Mouse (Mus musculus) left cerebral cortex, adult 8-10 months (tissue): ENCODE results near the gene Prnp. TPM values are rescaled to one million over a fixed set of nuclear protein-coding genes. Genes with fewer than 3 reads are reported as not detected.

ENCODE experiments used
- DNase-seq, 2 experiments: peaks; one replicate each; pipeline ENCODE4 v3.0.0; 2022; ENCODE audit warnings: low spot score in 2 of 2
- total RNA-seq, 4 experiments: library from RNA; stranded (reverse); gene quantifications; 2 replicates each; pipeline ENCODE4 v1.2.4; 2022

Gene Prnp
- total RNA-seq: 100 to 1,000 TPM; 819 to 855 (median 835) TPM

DNA sequence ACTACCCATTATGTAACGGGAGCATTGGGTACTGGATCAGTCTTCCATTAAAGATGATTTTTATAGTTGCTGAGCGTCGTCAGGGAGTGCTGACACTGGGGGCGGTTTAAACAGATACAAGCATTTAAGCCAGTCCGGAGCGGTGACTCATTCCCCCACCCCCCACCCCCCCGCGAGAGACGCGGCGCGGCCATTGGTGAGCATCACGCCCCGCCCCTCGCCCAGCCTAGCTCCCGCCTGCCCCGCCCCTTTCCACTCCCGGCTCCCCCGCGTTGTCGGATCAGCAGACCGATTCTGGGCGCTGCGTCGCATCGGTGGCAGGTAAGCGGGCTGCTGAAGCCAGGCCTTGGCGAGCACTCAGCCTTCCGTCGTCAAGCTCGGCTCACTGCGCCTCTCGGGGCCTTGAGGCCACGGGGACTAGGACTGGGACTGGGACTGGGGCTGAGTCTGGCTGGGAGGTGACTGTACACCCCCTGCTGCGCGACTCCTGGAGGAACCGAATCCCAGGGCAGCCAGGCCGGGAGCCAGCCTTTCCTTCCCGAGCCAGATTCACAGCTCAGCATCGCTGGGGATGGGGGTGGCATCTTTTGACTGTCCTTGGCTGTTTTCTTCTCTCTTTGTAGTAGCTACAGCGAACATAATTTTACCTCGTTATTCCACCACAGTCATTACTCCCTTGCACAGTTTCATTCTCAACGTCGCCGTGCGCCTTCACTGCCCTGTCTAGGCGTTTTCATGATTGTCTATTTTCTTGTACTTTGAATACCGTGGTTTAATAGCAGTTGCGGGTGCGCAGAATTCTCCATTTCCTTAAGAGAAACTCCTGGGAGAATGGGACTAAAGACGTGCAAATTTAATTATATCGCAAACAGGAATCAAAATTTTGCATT is at the start of gene Prnp, which contains the start of gene Prn:
TSS of gene Prnp (plus strand) at position 246 of the 890 bp plus-strand sequence.
TSS of gene Prn (plus strand) at position 275 of the 890 bp plus-strand sequence.
- DNase-seq: peak; percentile 84 to 88

- DNase-seq: no peak
Measured at GRCm38 (mm10) chr2:131862617-131863275, 47.0 kb upstream of the Prnp start.

- DNase-seq: peak in 1 of 2 experiments; percentile 46
Measured at GRCm38 (mm10) chr2:131863472-131863871, 46.3 kb upstream of the Prnp start.

DNA sequence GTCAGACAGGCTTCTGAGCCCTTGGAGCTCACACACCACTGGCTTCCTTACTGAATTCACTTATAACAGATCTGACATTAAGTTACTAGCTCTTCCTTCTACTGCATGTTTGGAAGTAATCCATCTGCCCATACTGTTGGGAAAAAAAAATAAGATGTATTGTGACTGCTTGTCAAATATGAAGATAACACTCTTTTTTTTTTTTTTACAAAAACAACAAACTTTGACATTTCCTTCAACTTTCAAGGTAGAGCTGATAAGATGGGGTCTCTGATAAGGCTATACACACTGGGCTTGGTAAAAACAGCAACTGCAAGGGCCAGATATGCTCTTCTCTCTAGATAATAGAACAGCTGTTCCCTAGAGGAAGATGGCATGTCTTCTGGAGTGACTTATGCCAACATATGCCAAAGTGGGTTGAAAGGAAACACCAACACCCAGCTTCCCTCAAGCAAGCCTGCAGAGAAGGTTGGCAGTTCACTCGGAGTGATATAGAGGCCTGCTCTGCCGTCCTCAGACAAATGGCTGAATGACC is 45.4 kb upstream of the Prnp start:
- no peak for DNase-seq

DNA sequence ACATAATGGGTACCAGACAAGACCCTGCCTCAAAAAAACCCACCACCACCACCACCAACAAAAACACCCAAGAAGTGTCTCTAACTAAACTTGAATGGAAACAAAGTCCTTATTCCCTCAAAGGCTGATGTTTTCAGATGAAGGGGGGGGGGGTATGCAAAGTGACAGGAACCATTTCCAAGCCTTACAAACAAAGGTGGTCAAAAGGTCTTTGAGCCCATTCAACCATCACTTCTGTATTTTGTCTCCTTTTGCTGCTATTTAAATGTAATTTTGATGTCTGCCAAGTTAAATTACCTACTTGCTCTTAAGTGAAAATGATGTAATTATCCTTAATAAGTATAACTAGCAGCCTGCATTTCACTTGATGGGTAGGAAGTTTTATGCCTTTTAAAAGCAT is 43.1 kb upstream of the Prnp start:
- no peak for DNase-seq

- no peak for DNase-seq
Measured at GRCm38 (mm10) chr2:131868983-131869382, 40.7 kb upstream of the Prnp start.

DNA sequence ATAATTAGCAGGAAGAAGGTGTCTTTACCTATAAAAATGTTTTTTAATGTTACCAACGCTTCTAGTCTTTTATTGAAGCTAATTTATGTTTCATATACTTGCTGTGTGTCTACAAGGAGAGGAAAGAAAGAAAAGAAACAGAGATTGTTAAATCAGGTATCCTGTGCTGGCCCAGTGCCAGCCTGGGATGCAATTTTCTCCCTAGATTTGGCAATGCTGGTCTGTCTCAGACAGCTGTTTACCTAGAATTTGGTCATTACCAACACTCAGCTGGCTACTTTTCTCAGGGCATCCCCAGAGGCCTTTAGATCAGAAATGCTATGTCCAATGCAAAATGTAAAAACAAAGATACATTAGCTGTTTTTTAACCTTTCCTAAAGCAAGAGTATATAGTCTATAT is 36.4 kb upstream of the Prnp start:
- DNase-seq: no peak

DNA sequence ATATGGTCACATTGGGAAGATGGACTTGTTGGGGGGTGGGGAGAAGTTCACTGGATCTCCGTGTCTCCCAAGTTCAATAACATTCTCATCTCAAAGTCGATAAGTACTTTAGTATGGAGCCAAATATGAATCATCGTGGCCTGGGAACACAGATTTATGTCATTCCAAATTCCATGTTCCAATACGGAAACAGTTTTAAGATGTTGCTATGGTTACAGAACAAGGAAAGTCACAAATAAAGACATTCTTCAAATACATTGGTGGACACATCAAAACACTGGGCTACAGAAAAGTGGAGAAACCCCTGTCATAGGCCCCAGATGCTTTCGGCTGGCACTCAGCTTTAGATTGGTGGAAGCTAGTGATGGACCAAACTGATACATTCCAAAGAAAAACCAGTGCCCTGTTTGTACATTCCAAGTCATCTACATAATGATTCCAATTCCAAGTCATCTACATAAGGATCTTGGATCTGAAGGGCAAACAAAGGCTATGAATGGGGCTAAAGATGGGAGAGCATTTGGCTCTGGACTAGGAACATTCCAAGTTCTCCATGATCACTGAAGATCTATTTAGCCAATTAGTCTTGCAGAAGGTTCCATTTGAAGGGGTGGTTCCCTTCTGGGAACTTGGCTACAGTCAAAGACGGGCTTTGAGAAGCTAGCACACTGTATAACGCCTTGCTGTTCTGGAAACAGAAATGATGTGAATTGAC is 33.0 kb upstream of the Prnp start:
- DNase-seq: no peak

DNA sequence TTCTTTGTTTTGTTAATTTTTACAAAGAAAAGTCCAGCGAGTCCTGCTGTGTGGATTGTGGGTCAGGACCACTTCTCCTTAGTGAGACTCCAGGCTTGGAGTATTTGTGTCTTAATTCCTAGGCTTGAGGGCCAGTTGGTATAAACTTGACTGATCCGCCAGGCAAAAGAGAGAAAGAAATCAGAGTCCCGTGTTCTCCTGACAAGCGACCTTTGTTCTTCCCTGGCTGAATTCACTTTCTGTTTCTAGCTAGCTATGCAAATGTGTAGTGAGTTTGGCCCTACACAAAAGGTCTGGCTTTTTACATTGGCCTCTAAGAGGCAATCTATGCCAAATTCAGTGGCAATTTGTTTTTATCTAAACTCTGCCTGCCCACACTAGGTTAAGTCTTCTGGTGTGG is 28.0 kb upstream of the Prnp start:
- DNase-seq: no peak

DNA sequence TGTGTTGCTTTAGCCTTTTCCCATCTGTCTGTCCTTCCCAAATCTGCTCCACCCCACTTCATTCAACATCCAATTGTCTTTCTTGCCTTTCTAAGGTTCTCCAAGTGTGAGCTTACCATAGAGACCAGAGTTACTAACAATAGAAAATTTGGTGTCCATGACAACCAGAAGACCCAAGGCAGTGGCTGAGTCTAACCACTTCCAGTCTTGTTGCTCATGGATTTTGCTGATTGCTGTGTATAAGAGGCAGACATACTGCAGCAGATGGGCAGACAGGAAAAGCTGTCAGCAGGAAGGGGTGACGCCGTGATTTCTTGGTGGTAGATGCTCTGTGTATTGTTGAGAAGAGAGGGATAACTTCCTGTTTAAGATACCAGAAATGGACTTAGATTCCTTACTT is 26.6 kb upstream of the Prnp start:
- peak in 1 of 2 experiments; percentile 69 for DNase-seq

GRCm38 (mm10) chr2:131886503-131887160 is 23.1 kb upstream of the Prnp start:
- no peak for DNase-seq

DNA sequence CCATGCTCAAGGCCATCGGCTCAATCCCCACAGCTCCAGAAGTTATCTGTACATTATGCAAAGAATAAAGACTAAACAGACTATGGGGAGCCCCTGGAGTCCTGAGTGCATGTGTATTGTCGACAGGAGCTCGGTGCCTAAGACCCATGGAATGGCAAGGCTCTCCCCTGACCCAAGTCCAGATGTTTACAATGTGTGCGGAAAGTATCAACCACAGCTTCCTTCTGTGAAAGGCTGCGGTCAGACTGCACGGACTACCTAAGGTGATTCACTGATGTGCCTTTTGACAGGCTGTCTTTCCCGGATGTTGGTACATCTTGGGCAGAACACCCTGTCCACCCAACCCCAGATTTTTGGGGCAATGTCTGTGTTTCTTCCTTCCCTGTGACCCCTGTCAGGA is 21.5 kb upstream of the Prnp start:
- no peak for DNase-seq

- no peak for DNase-seq
Measured at GRCm38 (mm10) chr2:131892534-131892933, 17.2 kb upstream of the Prnp start.

DNA sequence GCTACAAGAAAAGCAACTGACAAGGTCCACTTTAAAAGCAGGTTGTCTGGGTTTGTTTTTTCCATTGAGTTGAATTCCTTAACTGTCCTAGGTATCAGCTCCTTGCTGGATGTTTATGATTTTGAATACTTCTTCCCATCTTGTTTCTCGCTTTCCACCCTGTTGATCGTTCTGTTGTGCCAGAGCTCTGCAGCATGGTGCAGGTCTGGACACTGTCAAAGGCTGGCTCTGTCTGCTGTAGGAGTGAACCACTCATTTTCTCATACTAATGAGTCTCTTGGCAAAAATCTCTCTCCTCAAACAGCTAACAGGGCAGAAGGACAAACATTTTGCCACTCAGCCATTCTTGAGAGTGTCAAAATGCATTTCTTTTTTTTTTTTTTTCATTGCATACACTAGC is 14.6 kb upstream of the Prnp start:
- DNase-seq: no peak

DNA sequence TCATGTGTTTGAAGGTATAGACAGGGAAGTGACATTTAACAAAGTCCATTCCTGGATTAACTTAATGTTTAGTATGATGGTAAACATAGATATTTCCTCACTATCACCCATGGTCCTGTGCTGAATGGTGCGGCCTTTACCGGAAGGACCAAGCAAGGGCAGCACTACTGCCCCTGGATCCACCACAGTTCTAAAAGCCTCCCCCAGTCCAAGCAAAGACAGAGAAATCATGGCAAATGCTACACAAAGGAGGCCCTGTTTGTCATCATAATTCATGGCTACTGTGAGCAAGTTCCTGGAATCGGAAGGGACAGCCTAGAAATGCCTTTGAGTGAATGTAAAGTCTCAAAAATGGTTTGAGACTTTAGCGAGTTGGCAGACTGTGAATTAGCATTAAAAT is 13.7 kb upstream of the Prnp start:
- DNase-seq: no peak

DNA sequence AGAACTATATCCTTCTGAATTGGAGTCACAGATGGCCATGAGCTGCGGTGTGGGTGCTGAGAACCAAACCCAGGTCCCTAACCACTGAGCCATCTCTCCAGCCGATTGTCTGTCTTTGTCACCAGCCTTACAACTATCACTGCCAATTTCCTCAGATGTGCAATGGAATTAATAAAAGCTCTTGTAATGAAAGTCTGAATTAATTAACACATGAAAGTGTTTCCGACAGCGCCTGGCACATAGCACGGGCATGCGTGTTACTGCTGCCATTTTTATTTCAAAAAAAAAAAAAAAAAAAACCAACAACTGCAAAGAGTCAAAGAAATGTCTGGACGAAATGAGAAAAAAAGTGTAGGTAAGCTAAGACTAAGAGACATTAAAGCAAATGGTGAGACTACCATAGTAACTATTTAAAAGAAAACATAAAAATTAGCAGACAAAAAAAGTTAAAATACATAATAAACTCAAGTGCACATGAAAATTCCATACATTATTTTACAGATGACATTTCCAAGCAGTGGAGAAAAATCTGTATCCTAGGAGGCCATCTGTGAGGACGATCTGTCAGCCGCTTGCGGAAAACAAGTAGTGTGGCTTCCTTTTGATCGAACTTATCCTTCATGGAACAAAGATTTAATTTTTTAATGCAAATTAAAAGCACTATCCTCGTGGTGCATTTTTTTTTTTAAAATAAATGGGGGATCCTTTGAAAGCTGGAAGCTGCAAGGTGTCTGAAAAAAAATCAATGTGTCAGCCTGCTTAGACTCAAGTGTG is 12.2 kb upstream of the Prnp start:
- no peak for DNase-seq

DNA sequence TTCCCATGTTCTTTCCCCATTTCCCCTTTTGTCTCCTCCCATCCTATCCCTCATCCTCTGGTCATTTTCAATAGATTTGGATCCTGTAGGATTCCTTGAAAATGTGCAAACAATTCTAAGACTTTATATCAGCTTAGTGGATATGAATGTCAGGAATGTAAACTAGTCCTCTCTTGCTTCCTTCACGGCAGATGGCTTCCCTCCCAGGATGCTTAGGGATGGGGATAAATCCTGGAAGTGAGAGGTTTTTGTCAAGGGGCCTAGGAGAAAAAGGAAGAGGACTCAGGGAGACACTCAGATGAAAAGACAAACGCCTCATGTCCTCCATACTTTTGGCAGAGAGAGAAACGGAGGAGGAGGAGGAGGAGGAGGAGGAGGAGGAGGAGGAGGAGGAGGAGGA is 7.3 kb upstream of the Prnp start:
- DNase-seq: no peak

DNA sequence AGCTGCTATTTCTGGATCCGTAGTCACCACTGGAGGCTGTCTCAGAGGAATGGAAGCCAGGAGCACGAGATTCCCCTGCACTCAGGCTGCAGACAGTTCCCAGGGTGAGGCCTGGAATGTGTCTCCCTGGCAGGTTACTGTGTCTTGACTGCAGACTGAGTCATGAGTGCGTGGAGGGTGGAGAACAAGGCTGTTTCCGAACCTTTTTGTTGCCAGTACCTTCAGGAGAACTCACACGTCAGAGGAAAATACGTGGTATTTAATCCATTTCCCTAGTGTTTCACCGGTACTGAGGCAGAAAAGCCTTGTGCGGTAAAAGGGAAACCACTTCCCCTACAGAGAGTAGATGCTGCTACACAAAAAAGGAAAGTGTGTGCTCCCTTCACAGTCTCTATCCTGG is 6.9 kb upstream of the Prnp start:
- DNase-seq: no peak

DNA sequence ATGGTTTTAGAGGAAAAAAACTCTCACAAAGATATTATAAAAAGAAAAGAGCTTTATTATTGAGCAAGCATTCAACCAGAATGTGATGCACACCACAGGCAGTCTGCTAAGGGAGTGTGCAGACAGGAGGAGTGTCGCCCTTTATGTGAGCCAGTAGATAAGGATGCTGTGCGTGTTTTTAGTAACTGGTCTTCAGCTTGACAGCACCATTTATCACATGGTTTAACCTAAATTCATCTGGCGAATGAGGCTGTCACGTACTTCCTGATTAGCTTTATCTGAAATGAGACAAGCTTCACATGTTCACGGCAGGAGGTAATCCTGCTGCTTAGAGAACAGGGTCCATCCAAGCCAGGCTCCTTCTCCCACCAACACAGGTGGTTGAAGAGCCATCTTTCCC is 4.7 kb upstream of the Prnp start:
- no peak for DNase-seq

- DNase-seq: no peak
Measured at GRCm38 (mm10) chr2:131905776-131906175, 4.0 kb upstream of the Prnp start.
